Mouse (Mus musculus) kidney, adult 18-20 months (tissue): ENCODE measurements around the gene Naglu.
A peak's percentile ranks its signal among the peaks of the same experiment; 100 is the strongest.

Experiments
- DNase-seq: peaks from one replicate; pipeline ENCODE4 v3.0.0; 2021

Gene Naglu

DNA sequence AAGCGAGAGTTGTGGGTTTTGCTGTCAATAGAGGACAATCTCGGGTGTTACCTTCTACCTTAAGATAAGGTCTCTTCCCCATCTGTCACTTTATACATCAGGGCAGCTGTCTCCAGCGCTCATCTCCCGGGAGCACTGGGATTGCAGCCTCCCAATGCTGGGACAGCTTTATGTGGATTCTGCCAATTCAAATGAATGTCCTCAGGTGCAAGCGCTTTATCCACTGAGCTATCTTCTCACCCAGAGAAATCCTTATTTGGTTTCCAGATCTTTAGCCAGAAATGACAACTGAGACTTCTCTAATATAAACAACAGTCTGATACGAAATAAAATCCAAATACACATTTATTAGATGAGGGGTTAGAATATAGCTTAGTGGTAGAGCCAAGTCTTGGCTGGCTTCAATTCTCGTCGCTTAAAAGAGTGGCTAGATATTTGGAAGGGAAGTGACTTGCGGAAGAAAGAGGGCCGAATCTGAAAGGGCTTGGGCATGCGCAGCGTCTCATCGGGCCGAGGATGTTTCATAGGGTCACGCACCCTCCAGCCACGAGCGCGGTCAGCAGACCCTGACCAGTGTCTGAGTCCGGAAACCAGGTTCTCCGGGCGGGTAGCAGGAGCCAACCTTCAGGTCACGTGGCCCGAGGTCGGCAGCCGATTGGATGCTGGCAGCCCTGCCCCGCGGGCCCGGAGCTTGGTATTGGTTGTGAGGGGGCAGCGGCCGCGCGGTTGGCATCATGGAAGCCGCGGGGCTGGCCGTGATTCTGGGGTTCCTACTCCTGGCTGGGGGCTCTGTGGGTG, at the start of gene Naglu:
Naglu (plus strand) TSS at position 622 of the 798 bp plus-strand sequence.
- DNase-seq, result peak; percentile 97

DNA sequence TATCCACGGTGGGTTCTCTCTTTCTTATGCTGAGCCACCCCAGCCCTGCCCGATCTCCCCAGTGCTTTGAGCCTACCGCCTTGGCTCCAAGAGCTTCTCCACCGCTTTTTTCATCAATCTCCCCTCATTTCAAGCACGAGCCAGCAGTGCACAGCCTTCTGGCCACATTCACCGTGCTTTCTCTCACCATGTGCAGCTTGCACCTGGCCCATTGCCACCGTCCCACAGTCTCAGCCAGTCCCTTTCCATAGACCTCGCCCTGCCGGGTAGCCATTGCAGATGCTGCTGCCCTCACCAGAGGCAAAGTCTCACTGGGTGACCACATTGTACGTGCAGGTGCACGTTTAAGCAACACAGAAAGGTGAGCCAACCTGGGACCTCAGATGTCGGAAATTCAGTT, 46.4 kb upstream of the Naglu start:
- DNase-seq, result no peak

DNA sequence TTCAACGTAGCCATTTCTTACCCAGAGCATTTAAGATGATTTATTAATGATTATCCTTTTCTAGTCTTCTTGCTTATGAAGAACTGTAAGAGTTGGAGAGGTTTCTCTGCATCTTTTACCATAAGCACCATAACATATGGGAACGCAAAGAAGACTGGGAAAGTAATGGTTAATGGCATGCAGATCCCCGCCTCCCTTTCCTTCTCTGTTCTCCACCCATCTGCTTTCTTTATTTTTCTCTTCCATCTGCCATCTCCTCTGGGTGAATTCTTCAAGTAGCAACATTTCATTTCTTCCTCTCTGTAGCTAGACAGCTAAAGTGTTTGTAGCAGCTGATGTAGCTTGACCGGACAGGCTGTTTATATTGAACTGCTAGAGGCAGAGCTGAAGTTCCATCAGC, 45.8 kb upstream of the Naglu start:
- DNase-seq, result no peak

DNA sequence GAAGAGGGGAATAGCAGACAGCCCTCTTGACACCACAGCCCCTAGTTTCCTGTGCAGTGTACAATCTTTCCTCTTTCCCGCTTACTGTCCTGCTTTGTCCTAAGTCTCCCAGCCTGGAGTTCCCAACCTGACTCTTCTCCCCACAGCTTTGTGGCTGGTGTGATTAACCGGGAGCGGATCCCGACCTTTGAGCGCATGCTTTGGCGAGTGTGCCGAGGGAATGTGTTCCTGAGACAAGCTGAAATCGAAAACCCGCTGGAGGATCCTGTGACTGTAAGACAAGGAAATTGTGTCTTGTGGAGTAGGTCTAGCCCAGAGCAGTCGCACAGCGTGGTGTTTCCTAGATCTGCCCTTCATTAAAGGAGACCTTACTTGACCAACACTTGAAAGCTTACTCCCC, 42.7 kb upstream of the Naglu start:
- peak; percentile 19 for DNase-seq

DNA sequence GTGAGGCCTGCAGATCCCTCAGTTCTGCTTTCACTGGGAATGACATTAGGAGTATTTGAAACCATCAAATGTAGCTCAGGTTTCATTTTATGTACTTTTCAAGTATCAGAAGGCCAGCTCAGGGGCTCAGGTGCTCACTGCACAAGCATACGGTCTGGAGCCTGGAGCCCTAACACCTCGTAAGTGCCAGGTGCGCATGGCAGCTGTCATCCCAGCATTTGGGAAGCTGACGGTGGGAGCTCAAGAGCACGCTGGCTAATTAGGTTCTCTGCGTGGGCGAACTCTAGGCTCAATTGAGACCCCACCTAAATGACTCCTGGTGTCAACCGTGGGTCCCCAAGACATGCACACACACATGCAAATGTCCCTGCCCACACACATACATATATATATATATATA, 40.5 kb upstream of the Naglu start:
- no peak for DNase-seq

DNA sequence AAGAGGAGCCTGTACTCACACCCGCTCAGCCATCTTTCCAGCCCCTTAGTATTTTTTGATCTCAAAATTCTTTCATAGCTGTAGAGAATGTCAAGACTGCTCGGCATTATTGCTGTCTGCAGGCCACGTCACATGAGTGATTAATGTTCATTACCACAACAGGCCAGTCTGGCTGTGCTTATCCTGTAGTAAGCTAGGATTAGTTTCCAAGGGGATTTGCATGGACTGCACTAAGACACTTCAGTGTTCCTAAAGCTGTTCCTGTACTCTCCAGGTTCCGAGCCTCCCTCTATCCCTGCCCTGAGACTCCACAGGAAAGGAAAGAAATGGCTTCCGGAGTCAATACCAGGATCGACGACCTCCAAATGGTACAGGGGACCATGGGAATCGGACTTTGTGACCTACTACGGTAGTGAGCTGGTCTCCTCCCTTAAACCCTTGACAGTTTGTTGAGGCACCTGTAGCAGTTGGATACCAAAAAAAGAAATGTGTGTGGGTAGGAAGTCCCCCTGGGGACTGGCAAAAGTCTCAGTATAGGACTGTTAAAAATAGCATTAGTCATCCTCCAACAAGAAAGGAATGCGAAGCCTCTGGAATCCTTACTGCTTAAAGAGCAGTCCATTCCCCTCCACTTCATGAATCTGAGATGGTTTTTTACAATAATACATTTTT, 39.5 kb upstream of the Naglu start:
- DNase-seq, result no peak

DNA sequence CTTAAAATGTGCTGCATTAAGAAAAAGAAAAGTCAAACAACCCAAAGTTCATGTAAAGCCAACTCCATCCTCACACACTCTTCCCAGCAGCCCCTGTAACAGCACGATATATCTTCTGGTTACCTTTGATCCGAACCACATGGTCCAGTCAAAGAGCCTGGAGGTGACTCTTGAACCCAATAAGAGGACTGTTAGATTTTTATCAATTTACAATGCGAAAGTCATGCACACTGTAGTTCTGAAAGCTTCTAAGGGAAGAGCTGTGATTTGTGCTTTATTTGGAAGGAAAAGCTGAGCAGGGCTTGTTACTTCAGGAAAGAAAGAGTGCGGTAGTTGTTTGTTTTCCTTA, 39.0 kb upstream of the Naglu start:
- DNase-seq, result no peak

DNA sequence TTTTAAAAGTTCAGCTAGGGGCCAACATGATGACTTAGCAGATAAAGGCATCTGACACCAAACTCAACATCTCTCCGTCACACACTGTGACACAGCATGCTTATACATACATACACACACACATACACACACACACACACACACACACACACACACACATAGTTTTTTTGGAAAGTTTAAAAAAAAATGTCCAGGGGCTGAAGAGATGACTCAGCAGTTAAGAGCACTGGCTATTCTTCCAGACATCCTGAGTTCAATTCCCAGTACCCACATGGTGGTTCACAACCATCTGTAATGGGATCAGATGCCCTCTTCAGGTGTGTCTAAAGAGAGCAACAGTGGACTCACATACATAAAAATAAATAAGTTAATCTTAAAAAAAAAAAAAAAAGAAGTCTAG, 38.3 kb upstream of the Naglu start:
- no peak for DNase-seq

DNA sequence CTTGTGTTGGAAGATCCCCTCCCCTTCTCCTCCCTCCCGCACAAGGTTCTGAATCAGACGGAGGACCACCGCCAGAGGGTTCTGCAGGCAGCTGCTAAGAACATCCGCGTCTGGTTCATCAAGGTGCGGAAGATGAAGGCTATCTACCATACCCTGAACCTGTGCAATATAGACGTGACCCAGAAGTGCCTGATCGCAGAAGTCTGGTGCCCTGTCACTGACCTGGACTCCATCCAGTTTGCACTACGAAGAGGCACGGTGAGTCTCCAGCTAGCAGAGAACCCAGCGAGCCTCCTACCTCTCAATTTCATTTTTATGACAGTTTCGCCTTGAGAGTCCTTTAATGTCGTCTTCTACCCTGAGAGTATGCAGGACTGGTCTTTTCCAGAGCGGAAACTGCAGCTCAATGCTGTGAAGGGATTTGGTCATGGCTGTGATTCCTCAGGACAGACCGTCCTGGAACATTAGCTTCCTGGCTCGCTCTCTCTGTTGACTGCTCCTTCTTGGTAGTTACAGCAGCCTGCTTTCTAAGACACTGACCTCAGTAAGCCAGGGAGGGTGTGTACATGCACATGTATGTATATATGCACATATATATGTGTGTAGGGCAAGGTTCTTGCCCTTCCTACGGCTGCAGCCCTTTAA, 35.8 kb upstream of the Naglu start:
- DNase-seq, result no peak

DNA sequence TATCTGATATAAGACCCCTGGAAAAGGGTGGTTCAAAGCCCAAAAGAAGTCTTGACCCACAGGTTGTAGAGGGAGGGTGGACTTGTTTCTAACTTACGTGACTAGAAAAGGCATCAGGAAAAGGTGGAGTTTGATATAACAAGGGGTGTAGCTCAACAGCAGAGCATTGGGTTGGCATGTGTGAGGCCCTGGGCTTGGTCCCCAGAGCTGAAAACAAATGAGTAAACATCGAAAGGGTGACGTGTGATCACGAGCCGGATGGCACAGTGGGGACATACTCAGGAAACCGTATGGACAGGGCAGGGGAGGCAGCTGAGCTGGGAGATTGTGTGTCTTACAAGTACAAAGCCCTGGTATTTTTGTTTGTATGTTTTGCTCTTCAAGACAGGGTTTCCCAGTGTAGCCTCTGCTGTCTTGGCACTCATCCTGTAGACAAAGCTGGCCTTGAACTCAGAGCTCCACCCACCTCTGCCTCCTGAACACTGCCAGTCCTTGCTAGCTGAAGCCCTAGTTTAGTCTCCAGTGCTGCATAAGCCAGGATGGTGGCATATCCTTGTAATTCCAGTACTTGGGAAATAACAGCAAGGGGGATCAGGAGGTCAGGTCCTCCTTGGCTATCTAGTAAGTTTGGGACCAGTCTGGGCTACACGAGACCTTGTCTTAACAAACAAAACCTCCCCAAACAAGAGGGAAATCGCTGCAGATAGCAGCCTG, 35.0 kb upstream of the Naglu start:
- DNase-seq, result no peak

DNA sequence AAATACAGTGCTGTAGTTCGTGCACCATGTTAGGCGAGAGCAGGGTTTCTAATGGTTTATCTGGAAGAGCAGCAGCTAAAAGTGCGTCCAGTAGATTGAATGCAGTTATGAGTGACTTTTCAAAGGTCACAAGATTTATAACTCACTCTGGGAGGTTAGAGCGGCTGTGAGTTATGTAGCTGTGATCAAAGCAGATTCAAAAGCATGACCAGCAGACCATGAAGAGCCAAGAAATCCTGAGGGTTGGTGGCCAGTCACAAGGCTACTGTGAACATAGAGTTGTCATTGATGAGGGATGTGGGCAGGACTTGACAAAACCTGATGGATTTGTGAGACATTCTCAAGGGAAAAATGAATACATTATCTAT, 34.5 kb upstream of the Naglu start:
- DNase-seq, result no peak

DNA sequence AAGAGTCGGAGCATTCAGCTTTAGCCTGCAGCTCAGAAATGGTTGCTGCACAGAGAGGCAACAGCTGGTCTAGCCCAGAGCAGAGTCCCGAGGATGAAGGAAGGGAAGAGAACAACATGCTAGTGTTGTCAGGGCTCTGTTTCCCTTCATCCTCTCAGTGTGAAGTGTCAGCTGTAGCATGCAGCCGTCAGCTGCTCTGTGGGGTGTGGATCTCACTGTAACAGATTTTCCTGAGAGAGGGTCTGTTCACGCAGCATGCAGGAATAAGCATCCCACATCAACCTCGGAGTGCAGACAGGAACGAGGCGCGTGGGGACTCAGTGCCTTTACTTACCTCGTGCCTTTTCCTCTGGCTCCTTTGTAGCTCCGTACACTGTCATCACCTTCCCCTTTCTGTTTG, 32.0 kb upstream of the Naglu start:
- no peak for DNase-seq

DNA sequence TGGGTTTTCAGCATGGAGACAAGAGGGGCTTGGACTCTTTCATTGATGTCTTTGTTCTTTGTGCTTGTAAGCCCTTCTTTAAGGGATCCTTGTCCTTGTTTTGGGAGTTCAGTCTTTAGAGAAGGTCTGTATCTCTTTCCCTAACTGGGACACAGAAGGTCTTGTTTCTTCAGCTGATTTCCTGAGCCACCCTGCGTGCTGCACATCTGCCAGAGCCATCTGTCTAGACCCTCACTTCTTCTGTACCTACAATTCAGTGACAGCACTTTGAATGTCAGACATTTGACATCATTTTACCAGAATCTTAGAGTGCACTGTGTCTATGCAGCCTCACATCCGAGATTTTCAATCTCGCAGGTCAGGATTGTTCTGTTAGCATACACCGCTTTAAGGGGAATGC, 24.0 kb upstream of the Naglu start:
- no peak for DNase-seq

DNA sequence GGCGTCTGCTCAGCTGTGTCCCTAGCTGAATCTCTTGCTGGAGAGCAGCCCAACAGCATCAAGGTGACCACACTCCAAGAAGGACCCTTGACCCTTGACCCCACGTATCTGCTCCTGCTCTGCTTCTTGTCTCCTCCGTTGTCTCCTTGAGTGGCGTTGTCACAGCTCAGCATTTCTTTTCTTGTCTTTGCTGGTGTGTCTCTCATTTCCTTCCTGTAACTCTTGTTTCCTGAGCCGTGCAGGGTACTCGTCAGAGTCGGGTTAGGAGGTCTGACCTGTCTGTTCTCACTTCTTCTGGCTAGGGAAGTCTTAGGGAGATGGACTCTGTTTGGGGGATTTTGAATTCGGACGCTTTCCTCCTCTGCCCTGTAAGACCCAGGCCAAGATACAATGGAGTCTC, 23.4 kb upstream of the Naglu start:
- DNase-seq, result no peak

DNA sequence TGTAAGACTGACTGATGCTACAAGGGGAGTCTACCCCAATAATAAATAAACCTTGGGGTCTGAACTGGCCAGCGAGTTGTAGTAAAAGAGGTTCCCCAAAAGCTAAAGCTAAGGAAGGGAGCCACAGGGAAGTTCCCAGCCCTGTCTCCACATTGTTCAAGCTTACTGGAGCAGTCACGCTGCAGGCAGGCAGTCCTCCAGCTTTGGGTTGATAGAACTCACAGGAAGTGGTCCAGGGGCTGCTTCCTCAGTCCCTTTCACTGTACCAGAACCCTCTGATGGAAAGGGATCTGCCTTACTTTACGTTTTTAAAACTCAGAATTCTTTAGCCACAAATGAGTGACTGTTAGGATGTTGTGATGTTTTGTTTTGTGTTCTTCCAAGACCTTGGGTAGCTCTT, 22.3 kb upstream of the Naglu start:
- no peak for DNase-seq

DNA sequence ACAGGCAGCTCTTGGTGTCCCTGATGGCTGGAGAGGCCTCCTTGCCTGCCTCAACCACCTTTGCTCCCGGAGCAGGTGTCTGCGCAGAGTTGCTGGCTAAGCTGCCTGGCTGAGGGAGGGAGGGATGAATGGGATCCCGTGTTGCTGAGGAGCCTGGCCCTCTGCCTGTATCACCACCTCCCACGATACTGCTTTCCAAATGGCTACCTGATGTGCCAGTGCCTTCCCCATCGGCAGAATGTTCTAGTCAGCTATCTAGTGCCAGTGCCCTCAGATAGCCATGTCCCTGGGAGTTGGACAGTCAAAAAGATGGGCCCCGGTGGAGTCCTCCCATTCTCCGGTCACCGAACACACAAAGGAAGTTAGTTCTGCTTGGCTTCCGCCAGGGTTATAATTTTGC, 19.5 kb upstream of the Naglu start:
- no peak for DNase-seq

DNA sequence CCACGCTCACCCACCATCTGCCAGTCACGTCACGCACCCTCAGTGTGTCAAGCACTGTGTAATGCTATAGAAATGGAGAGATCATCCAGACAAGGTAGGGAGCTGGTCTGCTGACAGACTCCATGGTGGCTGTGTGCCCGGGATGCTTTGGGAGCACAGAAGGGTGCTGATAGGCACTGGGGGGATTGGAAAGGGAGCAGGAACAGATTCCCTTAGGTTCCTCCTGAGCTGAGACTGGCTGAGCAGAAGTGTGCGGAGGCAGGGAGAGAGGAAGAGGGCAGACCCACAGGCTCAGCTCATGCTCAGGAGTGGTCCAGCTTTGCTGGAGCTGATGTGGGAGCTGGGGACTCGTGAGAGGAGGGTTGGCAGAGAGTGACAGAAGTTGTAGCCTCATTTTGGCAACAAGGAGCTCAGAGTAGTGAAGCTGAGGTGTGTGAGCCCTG, 18.7 kb upstream of the Naglu start:
- no peak for DNase-seq

DNA sequence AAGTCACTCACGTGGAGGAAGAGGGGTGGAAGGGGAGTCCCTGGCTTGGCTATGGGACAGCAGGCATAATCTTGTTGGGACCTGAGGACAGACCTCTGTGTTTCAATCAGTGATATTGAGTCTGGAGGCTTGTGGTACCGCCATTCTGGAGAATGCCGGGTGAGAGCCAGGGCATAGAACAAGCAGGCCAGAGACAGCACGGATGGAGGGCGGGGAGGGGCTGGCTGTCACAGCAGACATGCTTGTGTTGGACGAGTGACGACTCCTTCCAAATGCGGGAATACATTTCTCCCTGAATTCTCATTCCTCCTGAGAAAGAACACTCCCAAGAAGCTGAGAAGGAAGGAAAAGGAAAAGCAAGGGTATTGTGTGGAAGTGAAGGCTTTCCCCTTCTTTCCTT, 18.2 kb upstream of the Naglu start:
- no peak for DNase-seq

DNA sequence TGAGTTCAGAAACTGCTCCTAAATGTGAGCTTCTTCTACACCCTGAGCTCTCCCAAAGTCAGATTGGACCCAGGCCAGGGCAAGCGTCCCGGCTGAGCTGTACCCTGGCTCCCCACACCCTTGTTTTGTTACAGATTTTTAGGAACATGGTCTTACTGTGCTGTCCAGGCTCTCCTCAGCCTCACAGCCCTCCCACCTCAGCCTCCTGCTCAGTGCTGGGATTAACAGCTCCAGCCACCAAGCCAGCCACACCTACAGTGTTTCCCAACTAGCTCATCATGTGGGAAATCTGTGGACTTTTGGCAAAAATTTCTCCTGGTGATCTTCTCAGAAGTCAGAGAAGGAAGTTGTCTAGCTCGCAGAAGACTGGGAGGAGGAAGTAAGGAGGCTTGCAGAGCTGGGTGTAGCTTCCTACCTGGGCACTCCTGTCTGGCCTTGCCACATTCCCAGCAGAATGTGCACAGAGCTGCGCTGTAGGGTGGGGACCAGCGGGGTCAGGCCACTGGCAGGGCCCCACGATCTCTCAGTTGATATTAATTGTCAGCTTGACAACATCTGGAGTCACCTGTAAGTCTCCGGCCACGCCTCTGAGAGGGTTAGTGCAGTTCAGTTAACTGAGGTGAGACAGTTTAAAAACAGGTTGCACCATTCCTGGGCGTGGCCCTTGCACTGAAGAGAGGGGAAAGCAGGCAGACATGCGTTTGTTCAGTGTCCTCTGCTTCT, 16.9 kb upstream of the Naglu start:
- no peak for DNase-seq

DNA sequence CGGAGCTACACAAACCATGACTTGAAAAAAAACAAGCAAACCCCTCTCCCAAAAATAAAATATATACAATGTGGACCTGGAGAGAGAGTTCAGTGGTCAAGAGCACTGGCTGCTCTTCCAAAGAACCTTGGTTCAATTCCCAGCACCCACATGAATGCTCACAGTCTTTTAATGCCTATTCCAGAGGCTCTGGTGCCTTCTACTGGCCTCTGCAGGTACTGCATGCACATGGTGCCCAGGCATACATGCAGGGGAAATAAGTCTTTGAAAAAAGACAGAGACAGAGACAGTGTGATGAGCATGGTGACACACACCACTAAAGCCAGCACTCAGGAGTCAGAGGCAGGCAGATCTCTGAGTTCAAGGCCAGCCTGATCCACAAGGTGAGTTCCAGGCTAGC, 15.8 kb upstream of the Naglu start:
- no peak for DNase-seq

DNA sequence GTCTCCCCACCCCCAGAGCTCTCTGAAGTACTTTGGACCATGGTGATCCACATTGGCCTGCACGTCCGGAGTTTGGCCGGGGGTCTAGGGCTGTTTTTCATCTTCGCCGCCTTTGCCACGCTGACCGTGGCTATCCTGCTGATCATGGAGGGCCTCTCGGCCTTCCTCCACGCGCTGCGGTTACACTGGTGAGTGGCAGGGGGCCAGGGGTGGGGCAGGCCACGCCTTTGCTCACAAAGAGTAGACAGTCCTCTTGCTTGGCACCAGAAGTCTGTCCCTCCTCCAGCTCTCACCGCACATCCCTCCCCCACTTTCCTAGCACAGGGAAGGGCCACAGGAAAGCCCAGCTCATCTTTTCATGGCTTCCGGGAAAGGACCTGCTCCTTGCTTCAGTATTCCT, 14.4 kb upstream of the Naglu start:
- no peak for DNase-seq

DNA sequence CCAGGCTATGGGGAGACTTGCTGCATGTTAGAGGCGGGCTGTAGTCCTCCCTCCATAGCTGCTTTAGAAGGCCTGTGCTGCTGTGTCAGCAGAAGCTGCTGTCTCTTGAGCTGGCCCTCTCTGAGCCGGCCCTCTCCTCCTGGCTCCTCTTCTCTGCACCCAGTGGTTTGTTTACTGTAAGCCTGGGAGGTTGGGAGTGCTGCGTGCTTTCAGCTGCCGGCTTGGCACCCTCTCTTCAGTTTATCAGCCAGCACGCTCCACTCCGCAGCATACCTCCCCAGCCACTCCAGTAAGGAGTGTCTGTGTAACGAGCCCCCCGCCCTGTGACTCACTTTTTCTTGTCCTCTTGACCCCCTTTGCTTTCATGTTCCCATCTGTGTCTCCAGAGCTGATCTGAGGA, 12.9 kb upstream of the Naglu start:
- no peak for DNase-seq

DNA sequence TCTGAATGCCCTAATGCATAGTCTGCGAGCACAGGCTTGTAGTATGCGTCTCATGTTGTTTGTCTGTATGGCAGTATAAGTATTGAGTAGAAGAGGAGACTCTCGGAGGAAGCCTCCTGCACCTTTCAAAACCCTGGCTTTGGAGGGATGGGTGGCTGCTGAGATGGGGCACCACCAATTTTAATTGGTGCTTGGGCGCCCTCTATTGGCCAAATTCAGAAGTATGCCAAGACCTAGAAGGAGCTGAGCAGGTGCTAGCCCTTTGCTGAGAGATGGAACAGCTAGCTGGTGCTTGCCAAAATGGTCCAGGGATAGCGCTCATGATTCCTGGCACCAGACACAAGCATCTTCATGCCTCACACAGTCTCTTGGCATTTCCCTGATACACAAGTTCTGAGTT, 12.0 kb upstream of the Naglu start:
- DNase-seq, result peak; percentile 85
